Comparison of ENCODE assay signal across 14 mouse cellular contexts in the genomic region with DNA sequence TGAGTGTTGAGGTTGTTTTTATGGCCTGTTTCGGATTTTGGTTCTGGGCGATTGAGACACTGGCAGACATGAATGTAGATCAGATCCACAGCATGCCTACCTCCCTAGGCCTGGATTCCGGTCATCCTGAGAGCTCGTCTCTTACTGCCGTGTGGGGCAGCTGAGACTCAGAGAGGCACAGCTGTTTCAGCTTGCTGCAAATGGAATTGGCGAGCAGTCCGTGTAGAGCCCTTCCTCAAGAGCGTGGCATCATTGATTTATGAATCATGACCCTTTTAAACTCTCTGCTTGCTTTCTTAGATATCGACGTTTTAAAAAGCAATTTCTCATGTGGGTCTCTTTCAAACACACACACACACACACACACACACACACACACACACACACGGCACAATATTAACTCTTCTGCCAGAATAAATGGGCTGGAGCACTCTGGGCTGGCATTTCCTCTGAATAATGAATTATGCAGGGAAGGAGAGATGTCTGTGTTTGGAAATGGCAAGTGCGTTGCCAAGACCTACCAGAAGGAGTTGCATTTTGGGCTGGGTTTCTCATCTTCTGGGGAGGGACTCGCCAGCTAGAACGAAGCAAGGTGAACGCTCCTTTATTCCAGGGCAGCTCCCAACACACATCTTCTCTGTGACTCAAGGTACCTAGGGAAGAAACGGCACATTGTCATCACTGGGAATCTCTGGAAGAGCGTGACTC.
DNase-seq lines count a peak whose midpoint lies in the region; ATAC-seq lines count a peak whose summit lies in the region.
"Had no signal": no experiment of that assay in that cellular context is flagged by ENCODE, and none has a peak within 500 bp of the region (broad histone marks: within the 10 kb centered on the region; RNA-seq: fewer than 3 reads in every experiment).

No protein-coding gene starts in this region.

- H3K9me3 ChIP-seq in forebrain, embryonic 15.5 days: no peaks in the 10 kb centered on the region
- H3K9me3 ChIP-seq in forebrain, embryonic 11.5 days (ENCODE audit: control insufficient read depth, low read length): no peaks in the 10 kb centered on the region
- no peaks in the 10 kb centered on the region for H3K9me3 ChIP-seq in liver, embryonic 15.5 days (replicated peaks)
- H3K9me3 ChIP-seq in forebrain, embryonic 16.5 days (ENCODE audit: control insufficient read depth, low read length): no peaks in the 10 kb centered on the region
- no peaks in the 10 kb centered on the region for H3K9me3 ChIP-seq in midbrain, embryonic 15.5 days
- no peaks in the 10 kb centered on the region for H3K9me3 ChIP-seq in intestine, embryonic 15.5 days

- H3K36me3 ChIP-seq in forebrain, embryonic 15.5 days: no peaks in the 10 kb centered on the region
- H3K36me3 ChIP-seq in forebrain, embryonic 11.5 days (ENCODE audit: control insufficient read depth, insufficient read depth, low read length): no peaks in the 10 kb centered on the region
- H3K36me3 ChIP-seq in liver, embryonic 15.5 days (replicated peaks): no peaks in the 10 kb centered on the region
- no peaks in the 10 kb centered on the region for H3K36me3 ChIP-seq in forebrain, embryonic 16.5 days (ENCODE audit: control insufficient read depth, insufficient read depth)
- H3K36me3 ChIP-seq in midbrain, embryonic 15.5 days (replicated peaks): no peaks in the 10 kb centered on the region
- H3K36me3 ChIP-seq in intestine, embryonic 15.5 days: no peaks in the 10 kb centered on the region

- no peak for DNase-seq in forebrain, embryonic 11.5 days (ENCODE audit: low spot score)
- DNase-seq in liver: no peak
- no peak for DNase-seq in thymus, postnatal 14 days
- DNase-seq: gastrocnemius, postnatal 25 days; kidney, postnatal 25 days; lung, postnatal 14 days; right cerebral cortex, postnatal 25 days; thymus, postnatal 4 days had no signal

- peak overlapping the region; percentile 58 for H3K27ac ChIP-seq in forebrain, embryonic 15.5 days (replicated peaks)
- H3K27ac ChIP-seq in forebrain, embryonic 11.5 days (ENCODE audit: low read depth, low read length): no peak overlapping the region
- 0 out of 2 replicates have a peak overlapping the region, but pooled peaks have one; percentile 67 for H3K27ac ChIP-seq in liver, embryonic 15.5 days (replicated peaks)
- H3K27ac ChIP-seq in forebrain, embryonic 16.5 days (ENCODE audit: low read length): peak overlapping the region; percentile 44; the same call in 1 of the 2 replicates
- peak overlapping the region; percentile 46; the same call in 1 of the 2 replicates for H3K27ac ChIP-seq in midbrain, embryonic 15.5 days
- no peak overlapping the region for H3K27ac ChIP-seq in intestine, embryonic 15.5 days

- WGBS in forebrain, embryonic 15.5 days: 65% methylated on average over 17 of the region's 17 CpGs
- WGBS in forebrain, embryonic 11.5 days: 89% methylated on average over 17 of the region's 17 CpGs
- WGBS in liver, embryonic 15.5 days (ENCODE audit: insufficient replicate concordance): 77% methylated on average over 17 of the region's 17 CpGs
- 56% methylated on average over 17 of the region's 17 CpGs for WGBS in forebrain, embryonic 16.5 days
- WGBS in midbrain, embryonic 15.5 days: 66% methylated on average over 17 of the region's 17 CpGs
- 55% methylated on average over 17 of the region's 17 CpGs for WGBS in intestine, embryonic 15.5 days

- no peak overlapping the region for H3K4me3 ChIP-seq in forebrain, embryonic 15.5 days
- no peak overlapping the region for H3K4me3 ChIP-seq in forebrain, embryonic 11.5 days (ENCODE audit: low read depth, low read length)
- H3K4me3 ChIP-seq in liver, embryonic 15.5 days (replicated peaks): no peak overlapping the region
- H3K4me3 ChIP-seq in forebrain, embryonic 16.5 days (replicated peaks; ENCODE audit: low read length): no peak overlapping the region
- no peak overlapping the region for H3K4me3 ChIP-seq in midbrain, embryonic 15.5 days
- H3K4me3 ChIP-seq in intestine, embryonic 15.5 days (replicated peaks): no peak overlapping the region

- H3K4me1 ChIP-seq in forebrain, embryonic 15.5 days: peaks cover 34% of the 10 kb centered on the region
- H3K4me1 ChIP-seq in forebrain, embryonic 11.5 days (replicated peaks; ENCODE audit: control insufficient read depth, insufficient read depth, low read length): no peaks in the 10 kb centered on the region
- H3K4me1 ChIP-seq in liver, embryonic 15.5 days (replicated peaks): peaks cover 47% of the 10 kb centered on the region
- H3K4me1 ChIP-seq in forebrain, embryonic 16.5 days (replicated peaks; ENCODE audit: control insufficient read depth, insufficient read depth, low read length): peaks cover 13% of the 10 kb centered on the region
- H3K4me1 ChIP-seq in midbrain, embryonic 15.5 days: peaks cover 4% of the 10 kb centered on the region
- H3K4me1 ChIP-seq in intestine, embryonic 15.5 days (replicated peaks): peaks cover 20% of the 10 kb centered on the region

- peak; percentile 51; the same call in 1 of the 2 replicates for ATAC-seq in forebrain, embryonic 15.5 days (replicated peaks)
- no peak for ATAC-seq in forebrain, embryonic 11.5 days (replicated peaks; ENCODE audit: low FRiP score)
- no peak for ATAC-seq in liver, embryonic 15.5 days (ENCODE audit: insufficient read depth)
- ATAC-seq in forebrain, embryonic 16.5 days: peak; percentile 57
- no peak for ATAC-seq in midbrain, embryonic 15.5 days (replicated peaks)
- no peak for ATAC-seq in intestine, embryonic 15.5 days
- ATAC-seq: activated CD4-positive, CD25-positive, alpha-beta regulatory T cell, adult 4 months had no signal

- no peak overlapping the region for H3K9ac ChIP-seq in forebrain, embryonic 15.5 days (replicated peaks)
- H3K9ac ChIP-seq in forebrain, embryonic 11.5 days (ENCODE audit: low read length): no peak overlapping the region
- H3K9ac ChIP-seq in liver, embryonic 15.5 days: no peak overlapping the region
- no peak overlapping the region for H3K9ac ChIP-seq in forebrain, embryonic 16.5 days (replicated peaks; ENCODE audit: low read depth, low read length)
- no peak overlapping the region for H3K9ac ChIP-seq in midbrain, embryonic 15.5 days
- no peak overlapping the region for H3K9ac ChIP-seq in intestine, embryonic 15.5 days

- H3K4me2 ChIP-seq in forebrain, embryonic 15.5 days (replicated peaks): no peak overlapping the region
- H3K4me2 ChIP-seq in forebrain, embryonic 11.5 days (ENCODE audit: low read depth, low read length, severe bottlenecking): no peak overlapping the region
- no peak overlapping the region for H3K4me2 ChIP-seq in liver, embryonic 15.5 days
- H3K4me2 ChIP-seq in forebrain, embryonic 16.5 days (ENCODE audit: low read length): no peak overlapping the region
- H3K4me2 ChIP-seq in midbrain, embryonic 15.5 days: no peak overlapping the region
- H3K4me2 ChIP-seq in intestine, embryonic 15.5 days (replicated peaks): no peak overlapping the region

- no peaks in the 10 kb centered on the region for H3K27me3 ChIP-seq in forebrain, embryonic 15.5 days
- no peaks in the 10 kb centered on the region for H3K27me3 ChIP-seq in forebrain, embryonic 11.5 days (ENCODE audit: control insufficient read depth, insufficient read depth, low read length)
- H3K27me3 ChIP-seq in liver, embryonic 15.5 days: no peaks in the 10 kb centered on the region; the same call in 1 of the 2 replicates
- no peaks in the 10 kb centered on the region for H3K27me3 ChIP-seq in forebrain, embryonic 16.5 days (replicated peaks; ENCODE audit: control insufficient read depth, insufficient read depth, low read length)
- no peaks in the 10 kb centered on the region for H3K27me3 ChIP-seq in midbrain, embryonic 15.5 days (replicated peaks)
- H3K27me3 ChIP-seq in intestine, embryonic 15.5 days (replicated peaks): no peaks in the 10 kb centered on the region

Comparison
In these comparisons a context has a peak if more than half of its experiments do, and no peak if none do; other contexts are left out.
1. ATAC-seq: peak in forebrain, embryonic 15.5 days (single experiment) and forebrain, embryonic 16.5 days (single experiment); none in forebrain, embryonic 11.5 days (single experiment), liver, embryonic 15.5 days (single experiment), midbrain, embryonic 15.5 days (single experiment) and intestine, embryonic 15.5 days (single experiment).
2. H3K27ac ChIP-seq: peak in forebrain, embryonic 15.5 days (single experiment), liver, embryonic 15.5 days (single experiment), forebrain, embryonic 16.5 days (single experiment) and midbrain, embryonic 15.5 days (single experiment); none in forebrain, embryonic 11.5 days (single experiment) and intestine, embryonic 15.5 days (single experiment).